In the genomic region with DNA sequence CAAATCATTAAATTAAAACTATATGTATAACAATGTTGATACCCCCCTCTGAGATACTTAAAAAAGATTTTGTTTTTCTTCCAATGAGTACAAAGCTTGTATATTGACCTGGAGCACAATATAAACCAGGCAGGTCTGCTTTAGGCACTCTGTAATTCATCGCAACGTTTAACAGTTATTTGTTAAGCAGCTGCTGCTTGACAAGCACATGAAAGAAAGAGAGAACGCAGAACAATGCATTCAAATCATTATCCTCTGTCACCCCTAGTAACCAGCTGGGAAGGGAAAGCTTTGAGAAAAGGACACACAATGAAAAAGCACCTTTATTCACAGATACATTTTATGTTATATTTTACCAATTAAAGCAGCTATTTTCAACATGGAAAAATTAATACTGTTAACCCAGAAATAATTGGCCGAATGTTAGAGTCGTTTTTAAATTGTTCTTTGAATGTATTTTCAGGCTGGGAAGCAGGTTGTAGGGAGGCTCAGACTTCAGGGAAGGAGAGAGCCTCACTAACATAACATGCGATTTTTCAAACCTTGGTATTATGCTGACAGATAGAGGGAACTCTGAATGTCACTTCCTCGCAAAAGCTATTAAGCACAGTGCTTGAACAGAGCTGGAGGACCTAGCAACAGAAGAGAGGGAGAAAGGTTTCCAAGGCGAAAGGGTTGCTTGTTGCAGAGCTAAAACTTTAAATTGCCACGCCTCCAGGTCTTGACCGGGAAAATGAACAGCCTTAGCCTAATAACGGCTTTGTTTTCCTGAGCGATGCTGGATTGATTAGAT, we compare ENCODE assay signal across 14 mouse cellular contexts. TPM values are rescaled to one million over a fixed set of nuclear protein-coding genes. Genes with fewer than 3 reads are reported as not detected.
DNase-seq lines count a peak whose midpoint lies in the region; ATAC-seq and TF ChIP-seq lines count a peak whose summit lies in the region.
"Had no signal": no experiment of that assay in that cellular context is flagged by ENCODE, and none has a peak within 500 bp of the region (broad histone marks: within the 10 kb centered on the region; RNA-seq: fewer than 3 reads in every experiment).

No protein-coding gene starts in this region.

- no peak overlapping the region for H3K4me3 ChIP-seq in bone marrow macrophage, adult 2 months (ENCODE audit: insufficient read depth, low read length)
- H3K4me3 ChIP-seq in embryonic facial prominence, embryonic 13.5 days = no peak overlapping the region
- no peak overlapping the region for H3K4me3 ChIP-seq in hindbrain, embryonic 14.5 days (replicated peaks; ENCODE audit: low read length)
- no peak overlapping the region for H3K4me3 ChIP-seq in midbrain, embryonic 16.5 days (ENCODE audit: low read depth, low read length)
- H3K4me3 ChIP-seq in heart, adult 2 months = no peak overlapping the region
- H3K4me3 ChIP-seq: embryonic facial prominence, embryonic 15.5 days; stomach, embryonic 15.5 days had no signal

- no peaks in the 10 kb centered on the region for H3K36me3 ChIP-seq in embryonic facial prominence, embryonic 13.5 days
- no peaks in the 10 kb centered on the region for H3K36me3 ChIP-seq in hindbrain, embryonic 14.5 days (replicated peaks; ENCODE audit: control insufficient read depth, insufficient read depth)
- no peaks in the 10 kb centered on the region for H3K36me3 ChIP-seq in midbrain, embryonic 16.5 days (ENCODE audit: control insufficient read depth, insufficient read depth, low read length)
- H3K36me3 ChIP-seq in heart, adult 2 months (ENCODE audit: control insufficient read depth, insufficient read depth, low read length) = no peaks in the 10 kb centered on the region
- H3K36me3 ChIP-seq: embryonic facial prominence, embryonic 15.5 days; stomach, embryonic 15.5 days had no signal

- WGBS in embryonic facial prominence, embryonic 13.5 days = 48% methylated on average over 12 of the region's 12 CpGs
- WGBS in hindbrain, embryonic 14.5 days = 28% methylated on average over 12 of the region's 12 CpGs
- 27% methylated on average over 12 of the region's 12 CpGs for WGBS in midbrain, embryonic 16.5 days
- 51% methylated on average over 12 of the region's 12 CpGs for WGBS in heart, adult 2 months

- TF ChIP-seq POLR2A in bone marrow macrophage, adult 2 months (IDR thresholded peaks at IDR 0.05; ENCODE audit: borderline replicate concordance, low read depth, low read length) = no peak
- no peak for TF ChIP-seq POLR2A in heart, adult 2 months (IDR thresholded peaks at IDR 0.05; ENCODE audit: insufficient read depth, low read depth, low read length)

- intact Hi-C loops in heart, adult 2 months (cut with DNase I) = no loop called here

- H3K4me1 ChIP-seq in bone marrow macrophage, adult 2 months (ENCODE audit: control insufficient read depth, insufficient read depth, low read length) = peaks cover 12% of the 10 kb centered on the region
- no peaks in the 10 kb centered on the region for H3K4me1 ChIP-seq in embryonic facial prominence, embryonic 13.5 days
- H3K4me1 ChIP-seq in hindbrain, embryonic 14.5 days (replicated peaks; ENCODE audit: control insufficient read depth, insufficient read depth, low read length) = 0 out of 2 replicates have a peak, but pooled peaks cover 5% of the 10 kb centered on the region
- peaks cover 4% of the 10 kb centered on the region; the same call in 1 of the 2 replicates for H3K4me1 ChIP-seq in midbrain, embryonic 16.5 days (ENCODE audit: control insufficient read depth, insufficient read depth, low read length)
- no peaks in the 10 kb centered on the region for H3K4me1 ChIP-seq in heart, adult 2 months (ENCODE audit: control insufficient read depth, insufficient read depth, low read length)
- H3K4me1 ChIP-seq: embryonic facial prominence, embryonic 15.5 days; stomach, embryonic 15.5 days had no signal

- peaks cover 16% of the 10 kb centered on the region; the same call in 1 of the 2 replicates for H3K27me3 ChIP-seq in embryonic facial prominence, embryonic 13.5 days
- H3K27me3 ChIP-seq in hindbrain, embryonic 14.5 days (ENCODE audit: control insufficient read depth, insufficient read depth, low read length) = peaks cover 6% of the 10 kb centered on the region
- no peaks in the 10 kb centered on the region for H3K27me3 ChIP-seq in midbrain, embryonic 16.5 days (ENCODE audit: control insufficient read depth, insufficient read depth, low read depth, low read length)
- no peaks in the 10 kb centered on the region for H3K27me3 ChIP-seq in heart, adult 2 months (ENCODE audit: control insufficient read depth, insufficient read depth, low read length)
- H3K27me3 ChIP-seq: stomach, embryonic 15.5 days had no signal

- H3K79me2 ChIP-seq in heart, adult 2 months (replicated peaks; ENCODE audit: control insufficient read depth, insufficient read depth, low read length) = no peaks in the 10 kb centered on the region

- peak overlapping the region; percentile 50 for H3K27ac ChIP-seq in bone marrow macrophage, adult 2 months (ENCODE audit: insufficient read depth, low read depth, low read length)
- no peak overlapping the region for H3K27ac ChIP-seq in embryonic facial prominence, embryonic 13.5 days
- peak overlapping the region; percentile 35; the same call in 1 of the 2 replicates for H3K27ac ChIP-seq in hindbrain, embryonic 14.5 days
- H3K27ac ChIP-seq in midbrain, embryonic 16.5 days (ENCODE audit: low read length) = peak overlapping the region; percentile 55
- no peak overlapping the region for H3K27ac ChIP-seq in heart, adult 2 months
- H3K27ac ChIP-seq: embryonic facial prominence, embryonic 15.5 days; liver, embryonic 14.5 days; stomach, embryonic 15.5 days had no signal

- ATAC-seq in embryonic facial prominence, embryonic 13.5 days (ENCODE audit: insufficient number of reproducible peaks, insufficient read depth, low FRiP score, low TSS enrichment, low read depth) = no peak
- no peak for ATAC-seq in hindbrain, embryonic 14.5 days (ENCODE audit: low FRiP score)
- ATAC-seq in midbrain, embryonic 16.5 days = peak; percentile 82
- no peak for ATAC-seq in frontal cortex, adult (ENCODE audit: low TSS enrichment)

- no peaks in the 10 kb centered on the region for H3K9me3 ChIP-seq in embryonic facial prominence, embryonic 13.5 days
- no peaks in the 10 kb centered on the region for H3K9me3 ChIP-seq in hindbrain, embryonic 14.5 days (ENCODE audit: control insufficient read depth, low read length)
- H3K9me3 ChIP-seq in midbrain, embryonic 16.5 days (replicated peaks; ENCODE audit: control insufficient read depth, low read length, poor library complexity, severe bottlenecking) = peaks cover 2% of the 10 kb centered on the region; the same call in 1 of the 2 replicates
- H3K9me3 ChIP-seq: embryonic facial prominence, embryonic 15.5 days; stomach, embryonic 15.5 days had no signal

- TF ChIP-seq CTCF in bone marrow macrophage, adult 2 months (IDR thresholded peaks at IDR 0.05; ENCODE audit: low read depth, low read length) = no peak
- TF ChIP-seq CTCF in heart, adult 2 months (IDR thresholded peaks at IDR 0.05) = no peak

- no peak for TF ChIP-seq EP300 in heart, adult 2 months (IDR thresholded peaks at IDR 0.05; ENCODE audit: insufficient read depth, low read depth, low read length)

- no peak for DNase-seq in hindbrain, embryonic 14.5 days (ENCODE audit: low spot score)
- DNase-seq in lung, adult 18-20 months = no peak
- DNase-seq in cerebellum, adult 18-20 months = no peak
- DNase-seq in heart, adult 2 months = no peak
- DNase-seq: kidney, adult 8-10 months; thymus, postnatal 4 days had no signal

- peak overlapping the region; percentile 28; the same call in 1 of the 2 replicates for H3K4me2 ChIP-seq in embryonic facial prominence, embryonic 13.5 days
- peak overlapping the region; percentile 35 for H3K4me2 ChIP-seq in hindbrain, embryonic 14.5 days (replicated peaks)
- H3K4me2 ChIP-seq in midbrain, embryonic 16.5 days (ENCODE audit: low read length) = peak overlapping the region; percentile 39
- H3K4me2 ChIP-seq: embryonic facial prominence, embryonic 15.5 days; stomach, embryonic 15.5 days had no signal

- H3K9ac ChIP-seq in embryonic facial prominence, embryonic 13.5 days = no peak overlapping the region
- 0 out of 2 replicates have a peak overlapping the region, but pooled peaks have one; percentile 31 for H3K9ac ChIP-seq in hindbrain, embryonic 14.5 days
- H3K9ac ChIP-seq in midbrain, embryonic 16.5 days (ENCODE audit: low read depth, low read length) = no peak overlapping the region
- no peak overlapping the region for H3K9ac ChIP-seq in heart, adult 2 months (ENCODE audit: low read depth, low read length)
- H3K9ac ChIP-seq: embryonic facial prominence, embryonic 15.5 days; liver, embryonic 14.5 days; stomach, embryonic 15.5 days had no signal

RNA-seq across cellular contexts. Expression of a gene that starts 38.1 kb away (rescaled TPM):
- polyA plus RNA-seq in bone marrow macrophage, adult 2 months (2012; ENCODE audit: insufficient read depth, insufficient read length, missing spikeins) = not detected in 2 replicates
- 0.22 and 0.35 TPM in 2 replicates for polyA plus RNA-seq in embryonic facial prominence, embryonic 13.5 days (2015; fragmentation: Nextera tagmentation; extraction: Ambion mirVana)
- polyA plus RNA-seq in hindbrain, embryonic 14.5 days (2014; fragmentation: Nextera tagmentation; extraction: Ambion mirVana) = 4.9 and 5.0 TPM in 2 replicates
- polyA plus RNA-seq in midbrain, embryonic 16.5 days (2015; fragmentation: Nextera tagmentation; extraction: Ambion mirVana) = 6.0 and 7.4 TPM in 2 replicates
- total RNA-seq in heart, adult 2 months (2021) = not detected
- 0.08 TPM in 1 of 2 replicates, not detected in the other for polyA plus RNA-seq in heart, adult 2 months (2012; rRNA removed)
- total RNA-seq: gastrocnemius, postnatal 36 days had no signal

Comparison
In these comparisons a context has a peak if more than half of its experiments do, and no peak if none do; other contexts are left out.
1. H3K27ac ChIP-seq: peak in bone marrow macrophage, adult 2 months (single experiment), hindbrain, embryonic 14.5 days (single experiment) and midbrain, embryonic 16.5 days (single experiment); none in embryonic facial prominence, embryonic 13.5 days (single experiment) and heart, adult 2 months (single experiment).
2. Peak in every context shown above with its lines, with median percentiles within 50 percentile points of each other: H3K4me2 ChIP-seq.